Mouse (Mus musculus) spleen, postnatal 4 days (tissue): Measurements from ENCODE around the gene Opa3.

Source experiments
- DNase-seq, 2 experiments: peaks; one replicate each; pipeline ENCODE4 v3.0.0; 2022; ENCODE audit warnings: low spot score in 2 of 2

The Opa3 gene

DNA sequence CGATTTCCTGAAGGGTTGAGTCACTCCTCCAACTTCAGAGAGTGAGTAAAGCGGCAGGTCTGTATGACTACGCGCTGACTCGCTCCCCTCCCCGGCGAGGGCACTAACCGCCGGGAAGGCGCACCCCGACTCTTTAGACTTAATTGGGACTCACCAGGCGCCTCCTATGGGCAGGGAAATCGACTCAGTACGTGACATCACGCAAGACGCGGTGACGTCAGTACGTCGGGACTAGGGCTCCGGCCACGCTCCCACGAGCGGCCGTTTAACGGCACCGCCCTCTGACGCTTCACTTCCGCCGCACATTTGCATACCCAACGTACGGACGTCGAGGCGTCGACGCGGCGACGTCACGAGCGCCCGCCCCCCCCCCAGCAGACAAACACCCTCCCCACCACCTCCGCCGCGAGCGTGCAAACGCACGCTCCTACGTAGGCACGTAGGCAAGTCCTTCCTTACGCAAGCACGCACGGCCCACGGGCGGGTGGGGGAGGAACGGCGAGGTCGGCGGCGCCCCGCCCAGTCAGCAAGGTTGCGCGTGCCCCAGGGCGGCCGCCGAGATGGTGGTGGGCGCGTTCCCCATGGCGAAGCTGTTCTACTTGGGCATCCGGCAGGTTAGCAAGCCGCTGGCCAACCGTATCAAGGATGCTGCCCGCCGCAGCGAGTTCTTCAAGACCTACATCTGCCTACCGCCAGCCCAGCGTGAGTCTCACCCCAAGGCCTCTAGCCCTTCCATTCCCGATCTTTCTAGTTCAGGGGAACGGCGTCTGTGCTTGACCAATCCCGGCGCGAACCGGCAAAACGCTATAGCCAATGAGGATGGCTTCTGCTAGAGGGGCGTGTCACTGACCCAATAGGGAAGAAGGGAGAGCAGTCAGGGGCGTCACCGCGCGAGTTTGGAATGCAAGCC lies at the start of gene Opa3:
Opa3 (plus strand) TSS at position 452 of the 910 bp plus-strand sequence.
- peak; percentile 98 for DNase-seq

DNA sequence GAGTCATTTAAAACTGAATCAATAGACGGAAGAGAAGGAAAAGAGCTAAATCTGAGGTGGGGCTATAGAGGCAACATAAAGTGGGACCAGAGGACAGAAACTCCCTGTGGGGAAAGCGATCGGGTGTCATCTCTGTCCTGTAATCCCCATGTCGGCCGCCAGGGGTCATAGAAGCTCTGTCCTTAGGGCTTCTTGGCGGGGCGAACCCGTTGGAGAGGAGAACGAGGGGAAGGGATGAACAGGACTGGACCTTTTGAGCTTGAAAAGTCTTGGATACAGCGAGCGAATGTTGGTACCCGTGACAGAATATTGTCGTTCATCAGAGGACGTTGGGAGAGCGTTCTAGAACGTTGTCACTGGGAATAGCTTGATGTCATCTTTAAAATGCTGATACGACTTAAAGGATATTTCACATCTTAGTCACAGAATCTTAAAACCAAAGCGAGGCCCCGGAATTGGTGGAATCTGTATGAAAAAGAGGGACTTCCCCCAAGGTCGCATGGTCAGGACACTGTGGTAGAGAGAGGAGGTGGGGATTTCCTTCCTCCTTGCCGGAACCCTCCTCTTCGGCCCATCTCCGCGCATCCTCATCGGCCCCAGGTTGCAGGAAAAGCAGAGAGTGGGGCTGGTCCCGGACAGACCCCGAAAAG lies 49.6 kb upstream of the Opa3 start:
- peak; percentile 76 to 93 for DNase-seq

DNA sequence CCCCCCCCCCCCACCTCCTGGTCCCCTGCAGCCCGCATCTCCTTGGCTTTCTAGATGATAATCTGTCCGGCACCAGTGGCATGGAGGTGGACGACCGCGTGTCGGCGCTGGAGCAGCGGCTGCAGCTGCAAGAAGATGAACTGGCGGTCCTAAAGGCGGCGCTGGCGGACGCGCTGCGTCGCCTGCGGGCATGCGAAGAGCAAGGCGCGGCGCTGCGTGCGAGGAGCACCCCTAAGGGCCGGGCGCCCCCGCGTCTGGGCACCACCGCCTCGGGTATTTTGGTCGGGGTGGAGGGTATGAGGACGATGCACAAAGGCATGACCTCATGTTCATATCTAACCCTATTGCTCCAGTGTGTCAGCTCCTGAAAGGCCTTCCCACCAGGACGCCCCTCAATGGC lies 49.0 kb upstream of the Opa3 start:
- peak; percentile 59 to 81 for DNase-seq

DNA sequence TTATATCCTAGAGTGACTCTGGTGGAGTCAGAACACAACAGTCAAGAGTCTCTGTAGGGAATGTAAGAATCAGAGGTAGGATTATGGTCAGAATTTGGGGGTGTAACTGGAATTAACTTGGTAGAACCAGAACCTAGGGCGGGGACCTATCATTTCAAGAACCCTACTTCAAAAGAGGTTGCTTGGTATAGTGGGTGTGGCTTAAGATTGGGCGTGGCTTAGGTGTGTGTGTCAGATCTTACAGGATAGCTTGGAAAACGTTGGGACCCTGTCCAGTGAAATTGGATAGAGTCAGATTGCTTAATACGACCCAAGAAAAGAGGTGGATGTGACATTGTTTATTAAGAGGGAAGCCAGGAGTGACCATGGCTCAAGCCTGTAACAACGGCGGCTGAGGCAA lies 48.2 kb upstream of the Opa3 start:
- no peak for DNase-seq

DNA sequence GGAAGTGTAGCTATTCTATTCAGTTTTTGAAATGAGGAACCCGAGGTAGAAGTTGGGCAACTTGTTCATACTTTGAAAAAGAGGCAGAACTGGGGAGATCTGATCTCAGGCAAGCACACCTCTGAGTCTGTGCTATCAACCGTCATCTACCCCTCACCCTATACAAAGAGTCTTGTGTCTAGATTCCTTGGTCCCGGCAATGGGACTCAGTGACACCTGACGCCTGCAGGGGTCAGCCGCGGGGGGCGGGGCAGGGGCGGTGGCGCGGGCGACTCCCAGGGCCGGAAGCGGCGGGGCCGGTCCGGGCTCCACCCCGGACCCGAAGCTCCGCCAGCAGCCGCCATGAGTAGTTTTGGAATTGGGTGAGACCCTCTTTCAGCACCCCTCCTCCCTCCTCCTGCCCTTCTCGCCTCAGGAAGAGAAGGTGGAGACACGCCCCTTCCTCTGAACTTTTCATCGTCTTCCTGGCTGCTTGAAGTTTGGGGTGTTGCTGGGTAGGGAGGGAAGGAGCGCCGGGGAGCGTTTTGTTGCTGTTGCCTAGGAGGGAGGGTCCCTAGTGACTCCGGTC lies 47.2 kb upstream of the Opa3 start:
- no peak for DNase-seq

DNA sequence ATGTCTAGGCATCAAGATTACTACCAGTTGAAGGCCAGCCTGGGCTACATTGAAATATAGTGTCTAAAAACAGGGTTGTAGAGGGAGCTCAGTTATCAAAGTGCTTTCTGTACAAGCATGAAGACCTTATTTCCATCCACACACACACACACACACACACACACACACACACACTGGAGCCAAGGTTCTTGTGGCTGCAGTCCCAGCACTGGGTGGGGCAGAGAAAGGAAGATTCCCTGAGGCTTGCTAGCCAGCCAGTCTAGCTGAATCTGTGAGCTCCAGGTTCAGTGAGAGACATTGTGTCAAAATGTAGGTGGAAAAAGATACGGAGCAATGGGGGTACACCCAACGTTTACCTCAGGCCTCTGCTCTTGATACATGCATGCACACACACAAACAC lies 43.9 kb upstream of the Opa3 start:
- DNase-seq: no peak

DNA sequence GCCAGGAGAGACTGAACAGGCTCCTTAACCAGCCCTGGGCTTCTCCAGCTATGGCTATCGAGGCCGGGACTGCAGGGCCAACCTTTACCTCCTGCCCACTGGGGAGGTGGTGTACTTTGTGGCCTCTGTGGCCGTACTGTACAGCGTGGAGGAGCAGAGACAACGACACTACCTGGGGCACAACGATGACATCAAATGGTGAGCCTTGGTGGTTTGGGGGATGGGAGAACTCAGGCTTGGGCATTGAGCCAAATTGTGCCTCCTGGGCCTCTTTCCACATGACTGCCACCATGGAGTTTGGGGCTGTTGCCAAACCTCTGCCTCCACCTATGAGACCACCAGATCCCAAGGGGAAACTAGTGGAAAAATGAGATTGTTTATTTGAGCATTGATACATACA lies 43.4 kb upstream of the Opa3 start:
- no peak for DNase-seq

DNA sequence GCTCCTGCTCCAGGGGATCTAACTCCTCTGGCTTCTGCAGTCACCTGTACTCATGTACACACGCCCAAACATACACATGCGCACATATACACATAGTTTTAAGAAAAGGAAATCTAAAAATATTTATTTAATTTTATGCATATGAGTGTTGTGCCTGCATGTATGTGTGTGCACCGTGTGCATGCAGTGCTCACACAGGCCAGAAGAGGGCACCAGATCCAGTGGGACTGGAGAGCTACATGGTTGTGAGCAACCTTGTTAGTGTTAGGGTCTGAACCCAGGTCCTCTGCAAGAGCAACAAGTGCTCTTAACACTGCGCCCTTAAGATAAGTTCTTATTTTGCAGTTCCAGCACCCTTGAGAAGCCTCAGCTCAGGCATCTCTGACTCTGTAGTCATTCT lies 33.5 kb upstream of the Opa3 start:
- no peak for DNase-seq

DNA sequence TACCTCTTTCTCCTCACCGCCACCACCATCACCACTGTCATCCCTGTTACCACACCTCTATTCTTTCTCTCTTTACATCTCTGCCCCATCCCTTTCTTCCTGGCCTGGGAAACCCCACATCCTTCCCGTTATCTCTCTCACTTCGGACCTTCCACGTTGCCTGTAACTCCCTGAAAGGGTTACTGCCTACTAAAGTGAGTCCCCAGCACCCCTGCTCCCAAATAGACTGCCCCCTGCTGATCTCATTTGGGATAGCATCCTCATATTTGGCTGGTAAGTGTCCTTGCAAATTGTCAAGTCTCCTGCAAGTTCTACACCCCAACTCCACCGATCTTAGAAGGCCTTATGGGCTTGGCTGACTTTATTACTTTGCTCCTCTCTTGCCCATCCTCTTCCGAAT lies 31.5 kb upstream of the Opa3 start:
- DNase-seq: peak in 1 of 2 experiments; percentile 74

DNA sequence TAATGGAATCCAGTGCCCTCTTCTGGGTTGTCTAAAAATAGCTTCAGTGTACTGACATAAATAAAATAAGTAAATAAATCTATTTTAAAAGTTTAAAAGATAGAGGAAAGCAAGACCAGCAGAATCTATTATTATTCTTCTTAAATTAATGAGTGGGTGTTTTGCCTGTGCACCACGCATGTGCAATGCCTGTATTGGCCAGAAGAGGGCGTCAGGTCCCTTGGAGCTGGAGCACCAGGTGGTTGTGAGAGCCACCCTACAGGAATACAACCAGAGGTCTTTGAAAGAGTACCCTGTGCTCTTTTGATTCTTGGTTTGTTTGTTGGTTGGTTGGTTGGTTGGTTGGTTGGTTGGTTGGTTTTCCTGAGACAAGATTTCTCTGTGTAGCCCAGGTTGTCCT lies 30.1 kb upstream of the Opa3 start:
- DNase-seq: peak; percentile 52 to 85

DNA sequence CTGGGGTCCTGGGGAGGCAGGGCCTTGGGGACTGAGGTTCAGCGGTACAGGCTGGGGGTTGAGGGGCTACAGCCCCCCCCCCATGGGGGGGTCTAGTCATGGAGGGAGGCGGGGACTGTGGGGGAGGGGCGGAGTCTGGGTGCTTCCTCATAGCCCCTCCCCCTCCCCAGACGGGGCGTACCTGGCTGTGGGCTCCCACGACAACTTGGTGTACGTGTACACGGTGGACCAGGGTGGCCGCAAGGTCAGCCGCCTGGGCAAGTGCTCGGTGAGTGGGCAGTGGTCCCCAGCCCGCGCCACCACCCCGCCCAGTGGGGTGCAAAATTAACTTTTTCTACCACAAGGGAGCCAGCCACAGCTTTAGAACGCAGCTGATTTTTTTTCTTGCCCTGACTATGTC lies 26.5 kb upstream of the Opa3 start:
- no peak for DNase-seq

DNA sequence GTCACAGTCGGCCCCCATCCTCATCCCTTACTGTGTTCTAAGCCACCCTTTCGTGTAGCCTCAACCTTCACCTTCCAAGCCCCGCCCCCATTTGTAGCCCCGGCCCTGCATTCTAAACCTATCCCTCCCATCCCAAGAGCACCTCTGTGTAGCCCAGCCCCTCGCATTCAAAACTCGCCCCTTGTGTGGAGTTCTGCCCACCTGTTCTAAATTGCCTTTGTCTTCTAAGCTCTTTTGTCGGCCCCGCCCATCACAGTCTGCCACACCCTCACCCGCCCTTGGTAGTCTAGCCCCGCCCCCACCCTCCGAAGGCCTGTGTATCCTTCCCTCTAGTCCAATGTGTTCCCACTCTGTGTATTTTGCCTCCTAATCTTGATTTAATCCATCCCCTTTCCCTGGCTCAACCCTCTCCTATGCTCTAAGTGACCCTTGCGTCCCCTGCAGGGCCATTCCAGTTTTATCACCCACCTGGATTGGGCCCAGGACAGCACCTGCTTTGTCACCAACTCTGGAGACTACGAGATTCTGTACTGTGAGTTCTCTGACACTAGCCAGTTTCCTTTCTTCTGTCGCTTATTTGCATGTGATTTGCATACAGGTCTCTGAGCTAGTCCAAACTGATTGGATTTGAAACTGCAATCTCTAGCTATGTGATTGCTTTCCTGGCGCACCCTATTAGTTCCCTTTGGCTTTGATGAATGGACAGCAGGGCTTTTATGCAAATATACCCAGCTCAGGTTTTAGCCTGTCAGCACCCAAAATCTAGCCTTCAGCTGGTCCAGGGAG lies 25.9 kb upstream of the Opa3 start:
- no peak for DNase-seq

DNA sequence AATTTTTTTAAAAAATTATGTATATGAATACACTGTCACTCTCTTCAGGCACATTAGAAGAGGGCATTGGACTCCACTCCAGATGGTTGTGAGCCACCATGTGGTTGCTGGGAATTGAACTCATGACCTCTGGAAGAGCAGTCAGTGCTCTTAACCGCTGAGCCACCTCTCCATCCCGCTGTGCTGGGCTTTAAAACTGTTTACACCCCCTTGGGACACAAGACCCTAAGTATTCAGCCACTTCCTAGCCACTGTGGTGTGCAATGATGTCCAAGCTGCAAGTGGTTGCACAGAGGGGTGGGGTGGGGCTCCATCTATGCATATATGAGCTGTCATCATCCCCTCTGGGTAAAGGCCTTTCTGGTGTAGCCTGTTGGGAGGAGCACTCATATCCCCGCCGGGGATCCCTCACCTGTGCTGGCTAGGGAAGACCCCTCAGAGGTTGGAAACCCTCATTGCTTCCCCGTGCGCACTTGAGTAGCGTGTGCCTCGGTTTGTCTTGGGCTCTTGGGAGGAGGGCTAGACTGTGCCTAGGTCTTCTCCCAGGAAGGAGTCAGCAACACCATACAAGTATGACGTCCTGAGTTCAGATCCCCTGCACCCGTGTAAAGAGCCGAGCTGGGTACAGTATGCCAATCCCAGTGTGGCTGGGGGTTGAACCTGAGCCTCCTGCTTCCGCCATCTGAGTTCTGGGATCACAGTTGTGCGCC lies 19.8 kb upstream of the Opa3 start:
- no peak for DNase-seq

DNA sequence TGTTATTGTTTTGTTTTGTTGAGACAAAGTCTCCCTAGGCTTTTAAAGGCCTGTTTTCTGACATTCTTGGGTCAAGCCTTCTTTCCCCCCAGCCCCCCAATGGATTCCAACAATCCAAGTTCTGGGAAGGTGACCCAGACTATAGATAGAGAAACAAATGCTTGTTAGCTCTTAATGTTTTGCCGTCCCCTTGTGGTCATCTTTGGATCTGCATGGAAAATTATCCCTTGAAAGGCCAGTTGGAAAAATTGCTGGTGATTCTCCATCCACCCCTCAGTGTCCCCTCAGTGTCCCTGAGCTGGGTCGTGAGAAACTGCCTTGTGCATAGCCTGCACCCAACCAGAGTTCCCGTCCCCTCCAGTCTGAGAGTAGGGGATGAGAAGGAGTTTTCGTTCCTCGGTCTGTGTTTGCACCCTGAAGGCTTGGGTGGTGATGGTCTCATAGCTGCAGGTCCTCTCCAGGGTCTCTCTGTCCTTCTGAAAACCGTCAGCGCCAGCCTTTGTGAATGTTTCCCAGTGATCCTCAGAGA lies 19.1 kb upstream of the Opa3 start:
- no peak for DNase-seq

DNA sequence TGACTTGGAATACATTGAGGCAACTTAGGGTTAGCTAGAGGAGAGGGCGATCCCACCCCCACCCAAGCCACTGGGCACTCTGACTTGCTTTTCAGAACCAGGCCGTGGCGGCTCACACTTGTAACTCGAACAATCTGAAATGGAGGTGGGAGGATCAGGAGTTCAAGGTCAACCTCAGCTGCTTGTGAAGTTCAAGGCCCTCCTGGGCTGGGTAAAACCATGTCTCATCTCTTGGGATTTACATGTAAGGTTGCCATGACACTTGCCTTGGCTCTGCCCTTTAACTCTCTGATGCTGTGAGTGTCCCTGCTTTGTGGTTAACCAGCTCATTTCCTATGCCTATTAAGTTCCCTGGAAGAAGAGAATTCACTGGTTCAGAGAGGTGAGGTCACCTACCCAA lies 18.6 kb upstream of the Opa3 start:
- no peak for DNase-seq

DNA sequence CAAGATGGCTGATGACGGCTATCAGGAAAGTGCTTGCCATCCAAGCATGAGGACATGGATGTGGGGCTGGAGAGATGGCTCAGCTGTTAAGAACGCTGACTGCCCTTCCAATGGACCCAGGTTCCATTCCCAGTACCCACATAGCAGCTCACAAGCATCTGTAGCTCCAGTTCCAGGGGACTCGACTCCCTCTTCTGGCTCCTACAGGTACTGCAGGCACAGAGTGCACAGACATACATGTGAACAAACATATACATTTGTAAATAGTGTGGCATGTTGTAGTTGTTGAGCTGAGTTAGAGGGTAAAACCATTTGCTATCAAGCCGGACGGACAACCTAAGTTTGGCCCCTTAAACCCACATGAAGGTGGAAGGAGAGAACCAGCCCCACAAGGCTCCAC lies 18.1 kb upstream of the Opa3 start:
- DNase-seq: no peak

DNA sequence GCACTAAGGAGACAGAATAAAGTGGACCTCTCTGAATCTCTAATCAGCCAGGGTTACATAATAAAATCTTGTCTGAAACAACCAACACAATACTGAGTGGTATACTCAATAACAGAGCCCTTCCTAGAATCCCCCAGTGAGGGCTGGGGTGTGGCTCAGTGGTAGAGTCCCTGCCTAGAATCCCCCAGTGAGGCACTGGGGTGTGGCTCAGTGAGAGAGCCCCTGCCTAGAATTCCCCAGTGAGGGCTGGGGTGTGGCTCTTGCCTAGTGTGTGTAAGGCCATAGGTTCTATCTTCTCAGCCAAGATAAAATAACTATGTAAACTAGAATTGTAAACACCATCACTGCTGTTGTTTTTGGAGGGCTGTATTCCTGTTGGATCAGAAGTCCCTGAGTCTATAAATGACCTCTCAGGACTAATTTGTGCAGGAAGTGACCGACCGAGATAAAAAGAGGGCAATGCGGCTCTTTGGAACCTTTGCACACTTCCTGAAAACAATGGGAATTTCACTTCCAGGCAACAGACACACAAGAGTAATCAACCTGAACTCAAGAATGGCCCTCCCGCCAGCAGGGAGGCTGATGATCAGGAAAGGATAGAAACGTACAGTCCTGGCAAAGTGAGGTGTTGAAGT lies 17.0 kb upstream of the Opa3 start:
- no peak for DNase-seq

DNA sequence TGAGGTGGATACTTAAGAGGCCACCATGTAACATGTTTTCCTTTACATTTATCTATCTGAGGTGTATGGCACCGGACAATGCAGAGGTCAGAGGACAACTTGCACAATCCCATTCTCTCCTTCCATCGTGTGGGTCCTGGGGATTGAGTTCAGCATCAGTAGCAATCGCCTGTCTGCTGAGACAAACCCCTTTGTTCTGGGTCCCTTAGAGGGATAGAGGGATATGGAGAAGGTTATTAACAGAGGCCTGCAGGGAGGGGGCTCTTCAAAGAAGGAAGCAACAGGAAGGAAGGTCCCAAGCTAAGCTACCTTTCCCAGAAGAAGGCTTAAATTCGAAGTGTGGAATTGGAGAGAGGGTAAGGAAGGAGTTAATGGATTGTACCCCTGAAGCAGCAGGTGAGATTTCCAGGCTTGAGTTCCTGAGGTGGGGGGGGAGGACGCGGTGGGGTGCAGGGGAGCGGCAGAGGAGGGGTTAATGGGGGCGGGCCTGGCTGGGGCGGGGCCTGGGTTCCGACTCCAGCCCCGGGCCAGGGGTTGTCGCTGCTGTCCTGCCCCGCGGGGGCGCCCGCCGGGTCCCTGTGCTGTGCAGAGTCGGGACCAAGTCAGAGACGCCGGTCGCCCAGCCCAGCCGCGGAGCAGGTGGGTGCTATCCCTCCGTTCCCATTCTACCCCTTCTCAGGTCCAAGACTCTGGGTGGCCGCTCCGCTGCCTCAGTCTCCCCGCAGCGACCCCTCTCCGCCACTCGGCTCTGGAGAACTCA lies 16.0 kb upstream of the Opa3 start, which contains the start of gene Gpr4:
Gpr4 (plus strand) TSS at position 543 of the 760 bp plus-strand sequence.
- no peak for DNase-seq

DNA sequence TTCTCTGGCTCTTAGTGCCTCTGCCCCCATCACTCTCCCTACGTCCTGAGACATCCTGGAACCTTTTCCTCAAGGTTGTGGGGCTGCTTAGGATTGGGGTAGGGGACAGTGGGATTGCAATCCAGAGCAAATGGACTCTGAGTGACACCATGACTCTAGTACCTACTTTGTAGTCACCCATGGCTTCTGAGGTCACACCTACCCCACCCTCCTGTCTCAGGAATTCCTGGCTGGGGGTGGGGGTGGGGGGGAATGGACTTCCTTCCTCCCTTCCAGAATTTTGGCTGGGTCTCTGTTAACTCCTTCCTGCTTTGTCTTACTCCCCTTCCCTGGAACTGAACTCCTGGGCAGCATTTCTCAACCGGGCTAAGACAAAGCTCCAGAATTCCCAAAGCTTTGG lies 14.7 kb upstream of the Opa3 start:
- no peak for DNase-seq

DNA sequence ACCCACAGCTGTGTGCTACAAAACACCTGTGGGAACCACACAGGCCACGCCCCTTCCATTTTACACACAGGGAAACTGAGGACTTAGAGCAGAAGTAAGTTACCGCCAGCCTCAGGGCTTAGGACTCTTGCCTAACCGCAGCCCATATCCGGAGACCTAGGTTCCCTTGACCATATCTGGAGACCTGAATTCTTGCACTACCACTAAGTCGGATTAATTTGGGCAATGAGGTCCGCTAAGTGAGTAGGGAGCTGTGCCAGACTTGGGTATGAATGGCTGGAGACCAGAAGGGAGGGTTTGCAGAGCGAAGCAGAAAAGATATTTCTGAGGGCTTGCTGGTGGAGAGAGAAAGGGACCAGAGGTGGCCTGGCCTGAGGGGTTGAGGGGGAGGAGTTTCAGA lies 13.8 kb upstream of the Opa3 start:
- DNase-seq: no peak
